Mouse (Mus musculus) thymus, adult 2 months (tissue): ENCODE data around the gene Synpo2.

ENCODE experiments used
- CTCF ChIP-seq: fragments of 200-500 bp; IDR thresholded peaks from 2 replicates; pipeline ENCODE4 v1.5.1; 2012; ENCODE audit warnings: mild to moderate bottlenecking, control low read depth, low read length, moderate library complexity, borderline replicate concordance; ENCODE audit not compliant: control insufficient read depth, poor library complexity, insufficient read depth; ENCODE audit errors: extremely low read depth
- POLR2A ChIP-seq: fragments of 200-500 bp; IDR thresholded peaks from 2 replicates; pipeline ENCODE4 v1.6.1; 2012; ENCODE audit warnings: mild to moderate bottlenecking, low read length, control low read depth, moderate library complexity; ENCODE audit not compliant: control insufficient read depth, poor library complexity, insufficient read depth; ENCODE audit errors: extremely low read depth

- TF ChIP-seq CTCF (no peak), POLR2A (no peak)
Observed at GRCm38 (mm10) chr3:123172151-123172550, 63.8 kb downstream of the Synpo2 start.
